Mouse (Mus musculus) cerebellum, postnatal 10 days (tissue): Measurements from ENCODE around the gene Mga.

Source experiments
- DNase-seq, 2 experiments: peaks; one replicate each; pipeline ENCODE4 v3.0.0; 2021; ENCODE audit warnings: mixed read lengths in 2 of 2

Mga gene

DNA sequence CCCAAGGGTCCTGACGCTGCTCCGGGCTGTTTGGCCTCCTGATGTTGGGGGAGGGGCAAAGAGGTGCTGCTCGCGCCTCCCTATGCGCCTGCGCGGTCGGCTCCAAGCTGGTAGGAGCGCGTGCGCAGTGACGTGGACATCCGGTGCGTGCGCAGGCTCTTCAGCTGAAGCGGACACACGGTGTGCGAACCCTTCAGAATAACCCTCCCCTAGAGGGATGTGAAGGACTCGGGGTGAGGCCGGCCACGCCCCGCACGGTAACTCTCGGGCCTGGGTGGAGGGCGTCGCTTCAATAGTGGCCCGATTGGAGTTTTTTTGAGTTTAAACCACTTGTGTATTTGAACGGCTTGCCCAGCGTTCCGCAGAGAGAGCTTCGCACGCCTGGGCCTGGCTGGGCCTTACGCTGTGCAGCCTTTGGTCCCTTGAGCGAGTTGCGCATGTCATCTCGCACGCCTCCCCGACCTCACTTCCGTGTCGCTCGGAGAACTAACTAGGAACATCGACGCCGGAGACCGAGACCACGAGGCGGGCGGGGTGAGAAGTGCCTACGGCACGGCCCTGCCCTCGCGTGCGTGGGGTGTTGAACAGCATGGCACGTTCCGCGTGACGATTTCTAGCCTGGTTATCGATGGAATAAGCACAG lies at the start of gene Mga:
Gene Mga, plus strand, starts transcription at position 139 of the 643 bp plus-strand sequence.
- peak; percentile 98 to 99 for DNase-seq

DNA sequence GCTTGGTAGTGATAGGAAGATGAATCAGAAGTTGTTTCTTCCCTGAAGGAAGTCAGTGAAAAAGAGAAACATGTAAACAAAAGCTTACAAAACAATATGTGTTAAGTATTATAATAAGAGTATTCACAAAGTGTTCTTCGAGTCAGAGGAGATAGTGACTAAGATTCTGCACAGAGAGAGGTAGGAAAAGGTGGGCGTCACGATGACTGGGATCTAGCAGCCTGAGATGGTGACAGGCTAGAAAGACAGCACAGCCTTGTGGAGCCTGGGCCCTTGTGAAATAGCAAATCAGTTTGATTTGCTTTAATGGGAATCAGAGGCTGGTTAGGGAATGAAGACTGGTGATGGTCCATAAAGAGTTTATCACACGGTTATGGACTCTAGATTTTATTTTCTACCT lies 43.2 kb upstream of the Mga start:
- no peak for DNase-seq

GRCm38 (mm10) chr2:119855310-119855850 lies 41.6 kb upstream of the Mga start:
- DNase-seq: no peak

DNA sequence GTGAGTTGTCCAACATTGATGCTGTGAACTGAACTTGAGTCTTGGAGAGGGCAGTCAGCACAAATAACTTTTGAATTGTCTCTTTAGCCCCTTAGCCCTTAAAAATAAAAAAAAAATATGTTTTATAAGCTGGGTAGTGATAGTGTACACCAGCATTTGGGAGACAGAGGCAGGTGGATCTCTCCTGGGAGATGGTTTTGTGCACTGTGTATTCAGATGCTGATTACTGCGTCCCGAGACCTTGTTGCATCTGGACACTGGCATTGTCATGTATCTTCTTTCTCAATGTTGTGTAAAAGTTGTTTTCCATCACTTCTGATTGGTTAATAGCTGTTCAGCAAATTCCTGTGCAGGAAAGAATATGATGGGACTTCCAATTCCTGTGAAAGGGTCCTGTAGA lies 39.7 kb upstream of the Mga start:
- DNase-seq: no peak

GRCm38 (mm10) chr2:119864484-119864883 lies 32.5 kb upstream of the Mga start:
- no peak for DNase-seq

DNA sequence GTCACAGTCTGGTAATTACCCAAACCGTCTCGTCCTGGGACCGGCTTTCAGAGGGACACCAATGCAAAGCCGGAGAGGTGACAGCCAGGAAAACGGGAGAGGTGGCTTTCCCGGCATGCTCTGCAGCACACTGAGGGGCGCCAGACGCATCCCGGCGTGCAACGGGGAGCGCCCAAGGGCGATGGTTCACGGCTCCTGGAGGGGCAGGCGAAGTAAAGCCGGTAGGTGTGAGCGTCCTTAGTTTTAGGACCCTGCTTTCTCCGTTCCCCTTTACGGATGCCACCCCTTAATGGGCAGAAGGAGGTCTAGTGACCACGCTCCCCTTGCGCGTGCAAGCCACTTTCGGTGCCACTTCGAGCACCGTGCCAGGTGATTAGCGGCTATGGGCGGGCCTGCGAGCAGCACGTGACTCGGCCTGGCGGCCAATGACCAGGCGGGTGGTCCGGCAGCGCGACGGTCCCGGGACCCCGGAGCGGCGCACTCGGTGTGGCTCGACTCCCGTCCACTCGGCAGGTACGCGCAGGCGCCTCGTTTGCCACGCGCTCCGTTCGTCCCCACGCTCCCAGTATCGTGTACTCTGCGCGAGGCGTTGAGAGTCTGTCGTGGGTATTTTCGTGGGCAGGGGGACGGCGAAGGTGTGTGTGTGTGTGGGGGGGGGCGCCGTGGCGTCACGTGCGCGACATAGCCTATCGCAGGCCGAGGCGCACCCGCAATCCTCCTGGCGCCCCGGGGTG lies 24.5 kb upstream of the Mga start:
- peak; percentile 95 for DNase-seq

DNA sequence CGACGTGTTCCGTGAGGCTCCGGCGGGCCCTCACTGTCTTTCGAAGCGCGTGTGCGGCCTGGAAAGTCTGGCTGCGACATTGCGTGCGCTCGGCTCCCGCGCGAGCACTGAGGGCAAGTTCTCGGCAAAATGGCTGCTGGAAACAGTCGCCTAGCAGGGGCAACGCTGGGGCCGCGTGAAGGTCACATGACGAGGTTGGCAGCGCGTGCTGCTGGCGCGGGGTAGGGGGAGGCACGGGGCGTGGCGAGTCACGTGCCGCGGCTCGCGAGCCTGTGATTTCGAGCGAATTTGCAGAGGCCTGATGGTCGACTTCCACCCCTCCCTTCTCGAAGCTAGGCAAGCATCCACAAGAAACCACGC lies 23.9 kb upstream of the Mga start:
- peak; percentile 98 for DNase-seq

- no peak for DNase-seq
Measured at GRCm38 (mm10) chr2:119875981-119876380, 21.0 kb upstream of the Mga start.

- no peak for DNase-seq
Measured at GRCm38 (mm10) chr2:119887201-119887600, 9.8 kb upstream of the Mga start.

DNA sequence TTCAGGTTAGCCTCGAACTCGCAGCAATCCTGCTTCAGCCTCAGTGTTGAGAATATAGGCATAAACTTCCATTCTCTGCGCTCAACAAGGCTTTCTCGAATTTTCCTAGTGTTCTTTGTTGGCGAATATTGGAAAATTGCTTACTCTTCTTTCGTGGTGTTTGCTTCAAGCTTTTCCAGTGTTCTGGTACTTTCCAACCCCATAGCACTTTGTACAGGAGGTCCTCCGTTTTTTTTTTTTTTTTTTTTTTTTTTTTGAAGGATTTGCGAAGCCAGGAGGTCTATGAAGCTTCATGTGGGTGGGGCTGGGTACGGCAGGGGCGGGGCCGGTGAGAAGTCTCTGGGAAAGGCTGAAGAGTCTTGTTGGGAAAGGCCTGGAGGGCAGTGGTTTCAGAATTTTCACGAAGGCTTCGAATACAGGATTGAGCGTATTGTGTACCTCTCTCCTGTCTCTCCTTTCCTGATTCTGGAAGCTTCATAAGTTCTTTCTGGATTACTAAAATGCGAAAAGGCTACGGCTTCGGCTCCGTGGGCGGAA lies 407 bp upstream of the Mga start:
- peak; percentile 12 to 23 for DNase-seq

- peak; percentile 59 to 60 for DNase-seq
Measured at GRCm38 (mm10) chr2:119898141-119898594, 1.1 kb downstream of the Mga start.

DNA sequence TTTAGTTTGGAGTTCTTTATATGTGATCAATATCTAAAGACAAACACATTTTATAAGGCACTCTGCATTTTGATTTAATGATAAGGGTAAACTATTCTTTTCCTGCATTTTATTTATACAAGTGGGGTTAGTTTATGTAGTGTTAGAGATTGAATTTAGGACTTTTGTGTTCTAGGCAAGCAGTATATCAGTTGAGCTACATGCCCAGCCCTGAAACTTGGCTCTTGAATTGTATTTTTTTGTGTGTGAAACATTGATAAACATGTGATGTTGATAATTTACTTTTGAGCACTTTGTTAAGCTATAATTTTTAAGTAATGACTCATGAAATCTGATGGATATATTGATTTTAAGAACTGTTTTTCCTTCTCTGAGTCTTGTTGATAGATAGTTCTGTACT lies 19.0 kb downstream of the Mga start:
- DNase-seq: no peak

DNA sequence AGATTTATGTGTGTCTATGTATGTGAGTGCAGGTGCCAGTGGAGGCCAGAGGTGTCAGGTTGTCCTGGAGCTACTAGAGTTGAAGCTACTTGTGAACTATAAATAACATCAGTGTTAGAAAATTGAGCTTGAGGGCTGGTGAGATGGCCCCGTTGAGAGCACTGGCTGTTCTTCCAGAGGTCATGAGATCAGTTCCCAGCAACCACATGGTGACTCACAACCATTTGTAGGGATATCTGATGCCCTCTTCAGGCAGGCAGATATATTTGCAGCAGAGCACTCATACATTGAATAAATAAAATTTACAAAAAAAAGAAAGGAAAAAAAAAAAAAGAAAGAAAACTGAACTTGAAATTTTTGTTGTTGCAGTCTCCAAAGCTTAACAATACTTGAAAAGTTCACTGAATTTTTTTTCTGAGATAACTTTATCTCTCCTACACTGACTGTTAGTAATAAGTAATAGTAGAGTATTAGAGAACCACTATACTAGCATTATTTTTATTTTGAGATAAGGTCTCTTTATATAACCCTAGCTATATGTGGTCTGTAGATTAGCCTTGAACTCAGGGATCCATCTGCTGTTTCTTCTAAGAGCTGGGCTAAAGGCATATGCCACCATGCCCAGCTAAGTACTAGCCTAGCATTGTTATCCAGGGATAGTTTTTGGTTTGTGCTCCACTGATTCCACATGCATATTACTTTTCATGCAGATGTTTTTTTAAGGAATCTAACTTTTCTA lies 20.8 kb downstream of the Mga start:
- DNase-seq: no peak

DNA sequence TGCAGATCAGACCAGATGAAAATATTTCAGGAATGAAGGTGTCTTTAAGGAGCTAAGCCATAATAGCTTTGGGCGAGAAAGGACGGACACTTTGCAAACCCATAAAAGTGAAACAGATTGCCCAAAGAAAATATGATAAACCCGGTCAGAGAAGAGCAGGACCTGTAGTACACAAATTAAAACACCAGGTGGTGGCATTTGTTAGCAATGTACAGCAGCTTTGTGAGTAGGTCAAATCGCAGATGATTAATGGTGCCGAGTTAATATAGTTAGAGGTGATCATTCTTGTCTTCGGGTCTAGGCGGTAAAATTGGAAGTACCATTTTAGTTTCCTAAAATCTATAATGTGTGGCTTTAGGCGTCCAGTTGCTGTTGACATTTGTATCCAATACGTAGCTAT lies 73.5 kb downstream of the Mga start:
- peak; percentile 69 to 82 for DNase-seq

DNA sequence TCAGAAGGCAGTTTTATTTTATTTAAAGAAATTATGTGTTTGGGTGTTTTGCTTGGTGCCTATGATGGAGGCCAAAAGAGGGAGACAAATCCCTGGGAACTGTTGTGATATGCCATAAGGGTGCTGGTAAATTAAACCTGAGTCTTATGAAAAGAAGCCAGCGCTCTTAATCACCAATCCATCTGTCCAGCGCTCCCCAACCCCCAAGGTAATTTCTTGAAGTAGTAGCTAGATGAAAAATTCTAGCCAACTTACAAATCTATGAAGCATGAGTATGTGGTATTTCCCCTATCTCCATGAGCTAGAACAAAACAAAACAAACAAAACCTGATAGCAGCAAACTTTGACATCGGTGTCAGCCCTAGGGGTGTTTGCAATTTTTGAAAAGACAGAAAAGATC lies 74.3 kb downstream of the Mga start:
- peak; percentile 15 to 17 for DNase-seq

DNA sequence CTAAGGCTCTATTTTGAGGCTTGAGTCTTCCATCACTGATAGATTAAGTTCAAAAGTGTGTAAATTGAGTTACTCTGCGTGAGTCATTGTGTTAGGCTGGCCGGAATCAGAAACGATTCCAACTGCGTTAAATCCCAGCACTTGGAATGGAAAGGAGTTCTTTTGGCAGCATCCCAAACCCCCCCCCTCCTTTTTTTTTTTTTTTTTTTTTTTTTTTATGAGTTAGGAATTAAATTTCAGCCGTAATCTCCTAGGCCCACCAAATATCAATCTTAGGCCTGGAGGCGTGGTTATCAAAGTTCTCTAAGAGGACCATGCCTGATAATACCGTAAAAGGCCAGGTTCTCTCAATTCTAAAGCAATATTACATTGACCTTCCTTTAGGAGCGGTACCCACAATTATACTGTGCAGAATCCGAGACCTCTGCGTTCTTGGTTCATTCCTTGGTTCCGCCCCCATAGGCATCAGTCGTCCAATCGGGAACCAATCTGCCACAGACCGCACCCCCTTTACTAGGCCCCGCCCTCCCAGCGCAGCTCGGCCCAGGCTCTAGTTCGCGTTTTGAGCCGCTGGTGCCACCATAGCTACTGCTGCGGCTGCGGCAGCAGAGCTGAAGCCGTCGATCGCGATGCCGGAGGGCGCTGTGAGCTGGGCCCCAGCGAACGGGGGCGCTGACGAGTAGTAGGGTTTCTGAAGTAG lies 75.0 kb downstream of the Mga start:
- DNase-seq: peak; percentile 98

- no peak for DNase-seq
Measured at GRCm38 (mm10) chr2:119972537-119972879, 75.5 kb downstream of the Mga start, which contains the start of gene Mapkbp1. Gene Mapkbp1 (plus strand): TSS chr2:119972699.

DNA sequence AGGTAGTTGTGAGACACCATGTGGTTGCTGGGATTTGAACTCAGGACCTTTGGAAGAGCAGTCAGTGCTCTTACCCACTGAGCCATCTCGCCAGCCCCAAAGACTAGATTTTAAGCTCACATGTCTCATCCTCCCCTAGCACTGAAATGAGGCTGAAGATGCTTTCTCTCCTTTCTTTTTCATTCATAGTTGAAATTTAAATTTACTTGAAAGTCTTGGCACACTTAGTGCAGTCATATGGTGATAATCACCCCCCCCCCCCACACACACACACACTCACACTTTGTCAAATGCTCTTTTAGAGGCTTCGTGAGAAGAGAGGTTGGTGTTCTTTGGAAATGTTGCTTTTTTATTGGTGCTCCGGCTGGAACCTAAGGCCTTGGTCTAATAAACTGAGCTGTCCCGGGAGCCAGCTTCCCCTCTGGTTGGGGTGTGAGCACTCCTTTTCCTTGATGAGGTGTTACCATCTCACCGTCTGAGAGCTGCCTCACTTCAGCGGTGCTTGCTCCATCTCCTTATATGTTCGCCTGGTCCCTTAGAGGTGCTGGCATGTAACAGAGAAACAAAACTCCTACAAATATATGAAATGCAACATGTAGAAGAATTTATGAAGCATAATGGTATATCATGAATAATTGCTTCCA lies 83.4 kb downstream of the Mga start:
- DNase-seq: no peak

DNA sequence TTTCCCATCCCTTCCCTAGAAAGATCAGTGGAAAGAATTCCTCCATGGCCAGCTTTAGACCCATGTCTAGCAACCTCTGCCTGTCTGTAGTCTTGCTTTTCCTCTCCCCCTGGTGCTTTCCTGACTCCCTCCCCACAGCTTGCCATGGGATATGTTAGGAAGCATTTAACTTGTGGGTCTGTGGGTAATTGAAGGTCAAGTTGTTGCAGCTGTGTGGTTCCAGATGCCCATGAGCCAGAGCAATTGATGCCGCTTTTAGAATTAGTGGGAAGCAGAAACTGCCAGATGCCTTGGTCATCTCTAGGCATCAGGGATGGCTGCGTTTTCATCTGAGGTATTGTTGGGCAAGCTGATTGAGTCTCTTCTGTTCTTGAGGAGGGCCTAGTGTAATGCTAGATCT lies 84.6 kb downstream of the Mga start:
- DNase-seq: no peak

- no peak for DNase-seq
Measured at GRCm38 (mm10) chr2:119985871-119986270, 88.8 kb downstream of the Mga start.

GRCm38 (mm10) chr2:119986369-119986768 lies 89.3 kb downstream of the Mga start:
- DNase-seq: no peak

GRCm38 (mm10) chr2:119987441-119987840 lies 90.4 kb downstream of the Mga start:
- no peak for DNase-seq
